Mouse (Mus musculus): ENCODE results near the gene Fbxl8.

GRCm38 (mm10) chr8:105264024-105264982 is at the start of gene Fbxl8, which contains the start of gene Tradd:
- TF ChIP-seq POLR2A (IDR thresholded peaks at IDR 0.05; ENCODE audit: insufficient read depth, low read depth, low read length) (peak; percentile 76), CTCF (IDR thresholded peaks at IDR 0.05) (no peak)
